ENCODE assay signal across 23 mouse cellular contexts in the genomic region with DNA sequence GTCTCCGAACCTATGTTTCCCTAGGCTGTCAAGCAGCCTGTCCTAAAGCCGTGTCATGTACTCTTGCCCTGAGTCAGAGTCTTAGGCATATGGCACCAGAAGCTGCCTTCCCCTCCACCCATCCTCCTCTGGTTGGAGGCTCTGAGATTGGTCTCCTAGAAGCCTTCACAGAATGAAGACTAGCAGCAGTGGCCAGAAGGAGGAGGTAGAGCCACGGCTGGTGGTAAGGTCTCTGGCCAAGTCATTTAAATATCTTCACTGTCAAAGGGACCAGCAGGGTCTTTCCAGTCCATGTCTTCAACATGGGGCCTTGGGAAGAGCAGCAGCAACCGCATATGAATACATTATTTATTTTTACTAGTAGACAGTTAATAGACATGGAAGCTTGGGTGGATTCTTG. TPM values are rescaled to one million over a fixed set of nuclear protein-coding genes. Genes with fewer than 3 reads are reported as not detected.
DNase-seq lines count a peak whose midpoint lies in the region; TF ChIP-seq lines count a peak whose summit lies in the region.
"Had no signal": no experiment of that assay in that cellular context is flagged by ENCODE, and none has a peak within 500 bp of the region (broad histone marks: within the 10 kb centered on the region; RNA-seq: fewer than 3 reads in every experiment).

No protein-coding gene starts in this region.

- no peak overlapping the region for H3K9ac ChIP-seq in CH12.LX (ENCODE audit: insufficient read depth, low read depth)
- H3K9ac ChIP-seq: embryonic facial prominence, embryonic 13.5 days; embryonic facial prominence, embryonic 15.5 days; forebrain, embryonic 12.5 days had no signal

- no peaks in the 10 kb centered on the region for H3K27me3 ChIP-seq in heart, embryonic 10.5 days (ENCODE audit: insufficient read depth, poor library complexity, severe bottlenecking)
- H3K27me3 ChIP-seq in CH12.LX (replicated peaks) = peaks cover 1% of the 10 kb centered on the region
- H3K27me3 ChIP-seq: embryonic facial prominence, embryonic 13.5 days; embryonic facial prominence, embryonic 15.5 days; forebrain, embryonic 12.5 days had no signal

- TF ChIP-seq RAD21 in CH12.LX (IDR thresholded peaks at IDR 0.05; ENCODE audit: low read depth, low read length) = peak; percentile 56

- in situ Hi-C loops in CH12.LX (cut with MboI; ENCODE audit: low pct_ligation_motif_present, low pct_unique_long_range_greater_than_20kb, low sequenced_read_pairs) = no loop called here

- dilution Hi-C loops in CH12.LX (cut with MboI; ENCODE audit: extremely low pct_ligation_motif_present, extremely low pct_unique_long_range_greater_than_20kb, low sequenced_read_pairs) = no loop called here

- H3K79me2 ChIP-seq in CH12.LX (replicated peaks; ENCODE audit: control insufficient read depth, extremely low read depth, insufficient read depth, poor library complexity, severe bottlenecking) = no peaks in the 10 kb centered on the region

- WGBS in heart, embryonic 10.5 days = 84% methylated on average over 4 of the region's 4 CpGs

- TF ChIP-seq CTCF in CH12.LX (conservative IDR thresholded peaks at IDR 0.05 in 1 of 2, IDR thresholded peaks at IDR 0.05 in 1 of 2; ENCODE audit: low read depth in 2 of 2, low read length in 2 of 2) = peak in 1 of 2 experiments; percentile 67; a peak in 2 of 4 replicates

- H3K36me3 ChIP-seq in heart, embryonic 10.5 days = peaks cover 9% of the 10 kb centered on the region
- H3K36me3 ChIP-seq in CH12.LX (replicated peaks in 1 of 2; ENCODE audit: control insufficient read depth in 1 of 2, insufficient read depth in 1 of 2, low read length in 1 of 2) = no peaks in the 10 kb centered on the region
- H3K36me3 ChIP-seq: embryonic facial prominence, embryonic 13.5 days; embryonic facial prominence, embryonic 15.5 days; forebrain, embryonic 12.5 days; G1E had no signal

- no peak overlapping the region for H3K27ac ChIP-seq in heart, embryonic 10.5 days
- no peak overlapping the region for H3K27ac ChIP-seq in CH12.LX (ENCODE audit: insufficient read depth, low read depth)
- H3K27ac ChIP-seq in brown adipose tissue, adult 24 weeks (replicated peaks; ENCODE audit: low read depth, low read length) = peak overlapping the region; percentile 88
- H3K27ac ChIP-seq: embryonic facial prominence, embryonic 13.5 days; embryonic facial prominence, embryonic 15.5 days; forebrain, embryonic 10.5 days; forebrain, embryonic 12.5 days had no signal

- H3K4me3 ChIP-seq in heart, embryonic 10.5 days = no peak overlapping the region
- no peak overlapping the region for H3K4me3 ChIP-seq in CH12.LX (replicated peaks in 1 of 3; ENCODE audit: low read depth in 2 of 3, low read length in 2 of 3, poor library complexity in 1 of 3)
- no peak overlapping the region for H3K4me3 ChIP-seq in brown adipose tissue, adult 24 weeks (ENCODE audit: insufficient read depth, low read depth, low read length)
- H3K4me3 ChIP-seq: embryonic facial prominence, embryonic 13.5 days; embryonic facial prominence, embryonic 15.5 days; erythroblast, embryonic 14.5 days; forebrain, embryonic 10.5 days; forebrain, embryonic 12.5 days had no signal

- H3K4me2 ChIP-seq in CH12.LX (ENCODE audit: insufficient read depth, low read depth, poor library complexity, severe bottlenecking) = no peak overlapping the region
- H3K4me2 ChIP-seq: embryonic facial prominence, embryonic 13.5 days; embryonic facial prominence, embryonic 15.5 days; forebrain, embryonic 12.5 days had no signal

- no peaks in the 10 kb centered on the region; the same call in 1 of the 2 replicates for H3K9me3 ChIP-seq in heart, embryonic 10.5 days
- H3K9me3 ChIP-seq in CH12.LX (replicated peaks; ENCODE audit: low read length) = no peaks in the 10 kb centered on the region
- H3K9me3 ChIP-seq: embryonic facial prominence, embryonic 13.5 days; embryonic facial prominence, embryonic 15.5 days; forebrain, embryonic 10.5 days; forebrain, embryonic 12.5 days; G1E had no signal

- DNase-seq in heart, adult 11 months = peak; percentile 77
- DNase-seq in heart, postnatal 4 days = no peak
- DNase-seq in heart, embryonic 10.5 days (ENCODE audit: low spot score) = peak; percentile 59
- DNase-seq in heart, adult 9 months (ENCODE audit: low spot score in 2 of 2) = no peak
- DNase-seq in CH12.LX (ENCODE audit: extremely low read depth) = no peak
- DNase-seq in urinary bladder, adult 18-20 months (ENCODE audit: low spot score in 2 of 2) = no peak
- DNase-seq: adrenal gland, adult 8-10 months; adrenal gland, postnatal 14 days; adrenal gland, postnatal 36 days; cerebellum, adult 11 months; cerebellum, adult 18-20 months; cerebellum, adult 8-10 months; cerebellum, adult 9-11 months; cerebellum, postnatal 14 days; cerebellum, postnatal 36 days; embryo, embryonic 11 days had no signal

- TF ChIP-seq EP300 in CH12.LX (IDR thresholded peaks at IDR 0.05; ENCODE audit: low read length) = no peak

- TF ChIP-seq POLR2A in CH12.LX (IDR thresholded peaks at IDR 0.05; ENCODE audit: low read depth, low read length) = no peak

- peaks cover 66% of the 10 kb centered on the region for H3K4me1 ChIP-seq in heart, embryonic 10.5 days
- H3K4me1 ChIP-seq in CH12.LX (ENCODE audit: control insufficient read depth in 1 of 2, insufficient read depth in 2 of 2) = peaks cover 5 to 25% of the 10 kb centered on the region in 2 experiments; a peak in 3 of 4 replicates
- peaks cover 37% of the 10 kb centered on the region for H3K4me1 ChIP-seq in brown adipose tissue, adult 24 weeks (ENCODE audit: control insufficient read depth, insufficient read depth, insufficient read length, low read length)

TF ChIP-seq in CH12.LX, 34 proteins besides CTCF, POLR2A, EP300 and RAD21:
- TF ChIP-seq SMC3 (IDR thresholded peaks at IDR 0.05; ENCODE audit: low read depth, low read length) (peak; percentile 58), ZKSCAN1 (IDR thresholded peaks at IDR 0.05; ENCODE audit: borderline replicate concordance, low read depth, low read length) (no peak), HCFC1 (IDR thresholded peaks at IDR 0.05; ENCODE audit: low read depth, low read length) (no peak), TCF12 (IDR thresholded peaks at IDR 0.05; ENCODE audit: low read depth, low read length) (no peak), CHD2 (IDR thresholded peaks at IDR 0.05; ENCODE audit: low read length) (no peak), USF1 (IDR thresholded peaks at IDR 0.05; ENCODE audit: low read depth, low read length) (no peak), ETS1 (conservative IDR thresholded peaks at IDR 0.05; ENCODE audit: low read depth, low read length) (no peak), SIN3A (IDR thresholded peaks at IDR 0.05; ENCODE audit: low read length) (no peak), MAZ (IDR thresholded peaks at IDR 0.05; ENCODE audit: low read depth, low read length) (no peak), PAX5 (IDR thresholded peaks at IDR 0.05; ENCODE audit: low read length) (no peak), ZNF384 (IDR thresholded peaks at IDR 0.05; ENCODE audit: low read depth, low read length) (no peak), ZC3H11A (IDR thresholded peaks at IDR 0.05; ENCODE audit: low read depth, low read length) (no peak), MEF2A (IDR thresholded peaks at IDR 0.05; ENCODE audit: borderline replicate concordance, low read depth, low read length) (no peak), JUN (IDR thresholded peaks at IDR 0.05; ENCODE audit: insufficient read depth, low read depth, low read length) (no peak), BHLHE40 (IDR thresholded peaks at IDR 0.05; ENCODE audit: low read depth, low read length) (0 out of 2 replicates have a peak, but pooled peaks have one; percentile 4)

RNA-seq across cellular contexts. Expression of gene Arhgap31, which starts 36.4 kb away (rescaled TPM):
- total RNA-seq in heart, postnatal 4 days (2021) = 10 to 100 TPM; 68.2 to 73.4 TPM
- polyA plus RNA-seq in heart, embryonic 10.5 days (2016; fragmentation: Nextera tagmentation; extraction: Ambion mirVana) = 27.7 and 37.4 TPM in 2 replicates
- 1.1 and 2.0 TPM in 2 replicates for total RNA-seq in CH12.LX (2012; rRNA removed)
- total RNA-seq in CH12.LX (2014; rRNA removed) = 0.05 and 0.15 TPM in 2 replicates
- 0.61 and 0.76 TPM in 2 replicates for polyA plus RNA-seq in CH12.LX (2012; ENCODE audit: insufficient read length, low read depth)
- polyA plus RNA-seq in brown adipose tissue, adult 24 weeks (2012; ENCODE audit: insufficient read depth, insufficient read length, missing spikeins) = 7.5 and 9.7 TPM in 2 replicates

Comparison
In these comparisons a context has a peak if more than half of its experiments do, and no peak if none do; other contexts are left out.
1. DNase-seq: peak in heart, adult 11 months (single experiment) and heart, embryonic 10.5 days (single experiment); none in heart, postnatal 4 days (single experiment), heart, adult 9 months (0 of 2), CH12.LX (single experiment) and urinary bladder, adult 18-20 months (0 of 2).